8 mouse cellular contexts compared by ENCODE assay signal in genomic region chr9:55151096-55151495, GRCm38 (mm10). TPM values are rescaled to one million over a fixed set of nuclear protein-coding genes. Genes with fewer than 3 reads are reported as not detected.
DNase-seq lines count a peak whose midpoint lies in the region; ATAC-seq lines count a peak whose summit lies in the region.

No protein-coding gene starts in this region.

- no peaks in the 10 kb centered on the region for H3K27me3 ChIP-seq in erythroblast, embryonic 14.5 days (ENCODE audit: control insufficient read depth)
- H3K27me3 ChIP-seq in megakaryocyte, embryonic 14.5 days (replicated peaks) = no peaks in the 10 kb centered on the region
- no peaks in the 10 kb centered on the region for H3K27me3 ChIP-seq in hindbrain, embryonic 16.5 days (replicated peaks; ENCODE audit: control insufficient read depth, insufficient read depth, low read length)
- no peaks in the 10 kb centered on the region for H3K27me3 ChIP-seq in midbrain, embryonic 15.5 days (replicated peaks)

- H3K9ac ChIP-seq in hindbrain, embryonic 16.5 days (ENCODE audit: low read depth, low read length) = no peak overlapping the region
- H3K9ac ChIP-seq in midbrain, embryonic 15.5 days = no peak overlapping the region

- no peak overlapping the region for H3K27ac ChIP-seq in hindbrain, embryonic 16.5 days (ENCODE audit: low read depth, low read length)
- H3K27ac ChIP-seq in midbrain, embryonic 15.5 days = no peak overlapping the region

- peaks cover 42% of the 10 kb centered on the region for H3K4me1 ChIP-seq in erythroblast, embryonic 14.5 days (ENCODE audit: control insufficient read depth)
- peaks cover 76% of the 10 kb centered on the region for H3K4me1 ChIP-seq in megakaryocyte, embryonic 14.5 days
- H3K4me1 ChIP-seq in hindbrain, embryonic 16.5 days (ENCODE audit: control insufficient read depth, insufficient read depth, low read depth, low read length) = peaks cover 20% of the 10 kb centered on the region
- peaks cover 27% of the 10 kb centered on the region for H3K4me1 ChIP-seq in midbrain, embryonic 15.5 days

- no peaks in the 10 kb centered on the region for H3K9me3 ChIP-seq in erythroblast, embryonic 14.5 days (ENCODE audit: control insufficient read depth, low read length)
- H3K9me3 ChIP-seq in megakaryocyte, embryonic 14.5 days = no peaks in the 10 kb centered on the region
- no peaks in the 10 kb centered on the region for H3K9me3 ChIP-seq in hindbrain, embryonic 16.5 days (ENCODE audit: control insufficient read depth, low read length)
- H3K9me3 ChIP-seq in midbrain, embryonic 15.5 days = no peaks in the 10 kb centered on the region

- peak overlapping the region; percentile 95 for H3K4me2 ChIP-seq in hindbrain, embryonic 16.5 days (ENCODE audit: low read length)
- H3K4me2 ChIP-seq in midbrain, embryonic 15.5 days = peak overlapping the region; percentile 93

- peaks cover 12% of the 10 kb centered on the region for H3K36me3 ChIP-seq in erythroblast, embryonic 14.5 days (ENCODE audit: control insufficient read depth)
- peaks cover 16% of the 10 kb centered on the region for H3K36me3 ChIP-seq in megakaryocyte, embryonic 14.5 days (replicated peaks; ENCODE audit: low read length)
- no peaks in the 10 kb centered on the region for H3K36me3 ChIP-seq in hindbrain, embryonic 16.5 days (ENCODE audit: control insufficient read depth, insufficient read depth, low read length)
- no peaks in the 10 kb centered on the region for H3K36me3 ChIP-seq in midbrain, embryonic 15.5 days (replicated peaks)

- peak overlapping the region; percentile 76 for H3K4me3 ChIP-seq in erythroblast, embryonic 14.5 days (replicated peaks)
- H3K4me3 ChIP-seq in megakaryocyte, embryonic 14.5 days (replicated peaks) = peak overlapping the region; percentile 97
- no peak overlapping the region for H3K4me3 ChIP-seq in hindbrain, embryonic 16.5 days (ENCODE audit: low read length)
- no peak overlapping the region for H3K4me3 ChIP-seq in midbrain, embryonic 15.5 days

- DNase-seq in frontal cortex, postnatal 14 days (ENCODE audit: low spot score in 2 of 2) = no peak
- DNase-seq in cerebellum, adult 18-20 months = no peak

- no peak for ATAC-seq in erythroblast, adult 5-6 weeks (replicated peaks; ENCODE audit: low FRiP score, poor library complexity, severe bottlenecking)
- no peak for ATAC-seq in megakaryocyte, adult 5-6 weeks (ENCODE audit: poor library complexity, severe bottlenecking)
- no peak for ATAC-seq in hindbrain, embryonic 16.5 days
- no peak for ATAC-seq in midbrain, embryonic 15.5 days (replicated peaks)

RNA-seq across cellular contexts. Expression of gene Ube2q2, which starts 2.4 kb away (rescaled TPM):
- 0.69 and 1.1 TPM in 2 replicates for polyA plus RNA-seq in erythroblast, embryonic 14.5 days (2012)
- 9.6 and 11.1 TPM in 2 replicates for total RNA-seq in erythroblast, adult 5-6 weeks (2015; ENCODE audit: low replicate concordance)
- total RNA-seq in erythroblast, adult 5-6 weeks (2017; ENCODE audit: low replicate concordance) = 10.9 and 15.4 TPM in 2 replicates
- polyA plus RNA-seq in megakaryocyte, embryonic 14.5 days (2012; ENCODE audit: insufficient read depth, low replicate concordance) = 11.4 and 31.0 TPM in 2 replicates
- total RNA-seq in megakaryocyte, adult 5-6 weeks (2015) = 31.9 and 33.6 TPM in 2 replicates
- total RNA-seq in megakaryocyte, adult 5-6 weeks (2017) = 35.5 and 43.4 TPM in 2 replicates
- 17.7 and 37.0 TPM in 2 replicates for polyA plus RNA-seq in hindbrain, embryonic 16.5 days (2015; fragmentation: Nextera tagmentation; extraction: Ambion mirVana)
- 39.3 and 40.3 TPM in 2 replicates for polyA plus RNA-seq in midbrain, embryonic 15.5 days (2015; fragmentation: Nextera tagmentation; extraction: Ambion mirVana)

RNA-seq across cellular contexts. Expression of gene Fbxo22, which starts 57.6 kb away (rescaled TPM):
- 0.19 and 0.52 TPM in 2 replicates for polyA plus RNA-seq in erythroblast, embryonic 14.5 days (2012)
- total RNA-seq in erythroblast, adult 5-6 weeks (2015; ENCODE audit: low replicate concordance) = 12.3 and 13.6 TPM in 2 replicates
- 9.8 and 10.2 TPM in 2 replicates for total RNA-seq in erythroblast, adult 5-6 weeks (2017; ENCODE audit: low replicate concordance)
- polyA plus RNA-seq in megakaryocyte, embryonic 14.5 days (2012; ENCODE audit: insufficient read depth, low replicate concordance) = 4.3 and 9.3 TPM in 2 replicates
- total RNA-seq in megakaryocyte, adult 5-6 weeks (2015) = 42.4 and 44.7 TPM in 2 replicates
- 41.0 and 49.4 TPM in 2 replicates for total RNA-seq in megakaryocyte, adult 5-6 weeks (2017)
- polyA plus RNA-seq in hindbrain, embryonic 16.5 days (2015; fragmentation: Nextera tagmentation; extraction: Ambion mirVana) = 84.3 and 85.7 TPM in 2 replicates
- polyA plus RNA-seq in midbrain, embryonic 15.5 days (2015; fragmentation: Nextera tagmentation; extraction: Ambion mirVana) = 83.4 and 89.1 TPM in 2 replicates

Comparison
In these comparisons a context has a peak if more than half of its experiments do, and no peak if none do; other contexts are left out.
1. H3K4me3 ChIP-seq: peak in erythroblast, embryonic 14.5 days (single experiment) and megakaryocyte, embryonic 14.5 days (single experiment); none in hindbrain, embryonic 16.5 days (single experiment) and midbrain, embryonic 15.5 days (single experiment).